ENCODE assay signal across 9 mouse cellular contexts in genomic region chr8:115618049-115618760, GRCm38 (mm10).
DNase-seq lines count a peak whose midpoint lies in the region; ATAC-seq and TF ChIP-seq lines count a peak whose summit lies in the region.
"Had no signal": no experiment of that assay in that cellular context is flagged by ENCODE, and none has a peak within 500 bp of the region (broad histone marks: within the 10 kb centered on the region; RNA-seq: fewer than 3 reads in every experiment).

No protein-coding gene starts in this region.

- no peak overlapping the region for H3K4me3 ChIP-seq in heart, embryonic 12.5 days
- no peak overlapping the region for H3K4me3 ChIP-seq in liver, embryonic 13.5 days (replicated peaks)
- H3K4me3 ChIP-seq in thymus, adult 2 months (ENCODE audit: control insufficient read depth, insufficient read depth, low read length) = no peak overlapping the region
- H3K4me3 ChIP-seq: embryonic facial prominence, embryonic 15.5 days had no signal

- ATAC-seq in heart, embryonic 12.5 days (ENCODE audit: insufficient number of reproducible peaks, low FRiP score) = no peak
- ATAC-seq in liver, embryonic 13.5 days (ENCODE audit: low read depth) = no peak

- H3K27ac ChIP-seq in heart, embryonic 12.5 days (ENCODE audit: poor library complexity, severe bottlenecking) = no peak overlapping the region
- H3K27ac ChIP-seq in liver, embryonic 13.5 days = no peak overlapping the region
- no peak overlapping the region for H3K27ac ChIP-seq in thymus, adult 2 months (ENCODE audit: control insufficient read depth, insufficient read depth, low read length)
- H3K27ac ChIP-seq: embryonic facial prominence, embryonic 15.5 days had no signal

- WGBS in heart, embryonic 12.5 days = 74% methylated on average over 13 of the region's 13 CpGs
- 31% methylated on average over 13 of the region's 13 CpGs for WGBS in liver, embryonic 13.5 days (ENCODE audit: insufficient replicate concordance)
- 7% methylated on average over 13 of the region's 13 CpGs for WGBS in thymus, adult 2 months

- H3K9ac ChIP-seq in heart, embryonic 12.5 days = no peak overlapping the region
- H3K9ac ChIP-seq in liver, embryonic 13.5 days = no peak overlapping the region
- H3K9ac ChIP-seq: embryonic facial prominence, embryonic 15.5 days had no signal

- peak; percentile 97 for DNase-seq in heart, adult 11 months
- DNase-seq in 3134 (ENCODE audit: extremely low read depth, insufficient read length, low spot score) = peak; percentile 55
- peak; percentile 49 for DNase-seq in c-Kit-positive CD71-negative TER-119-negative erythroid progenitor cells, embryonic 14.5 days (ENCODE audit: low read depth)
- DNase-seq in liver, embryonic 13.5 days = peak; percentile 6
- DNase-seq in thymus, adult 2 months = peak; percentile 75
- DNase-seq in testis, postnatal 10 days (ENCODE audit: low spot score) = no peak
- DNase-seq in neural tube, embryonic 10.5 days (ENCODE audit: extremely low spot score, low spot score) = no peak

- H3K4me2 ChIP-seq in heart, embryonic 12.5 days = no peak overlapping the region
- no peak overlapping the region for H3K4me2 ChIP-seq in liver, embryonic 13.5 days
- H3K4me2 ChIP-seq: embryonic facial prominence, embryonic 15.5 days had no signal

- no peaks in the 10 kb centered on the region for H3K4me1 ChIP-seq in heart, embryonic 12.5 days (replicated peaks)
- no peaks in the 10 kb centered on the region for H3K4me1 ChIP-seq in liver, embryonic 13.5 days (replicated peaks)
- peaks cover 3% of the 10 kb centered on the region; the same call in 1 of the 2 replicates for H3K4me1 ChIP-seq in thymus, adult 2 months (replicated peaks; ENCODE audit: control insufficient read depth, insufficient read depth, low read length)
- H3K4me1 ChIP-seq: embryonic facial prominence, embryonic 15.5 days had no signal

- TF ChIP-seq CTCF in thymus, adult 2 months (IDR thresholded peaks at IDR 0.05; ENCODE audit: borderline replicate concordance, control insufficient read depth, extremely low read depth, insufficient read depth, low read length, poor library complexity) = 0 out of 2 replicates have a peak, but pooled peaks have one; percentile 15

- no peak for TF ChIP-seq POLR2A in thymus, adult 2 months (IDR thresholded peaks at IDR 0.05; ENCODE audit: control insufficient read depth, extremely low read depth, insufficient read depth, low read length, poor library complexity)

- no peaks in the 10 kb centered on the region for H3K9me3 ChIP-seq in heart, embryonic 12.5 days (replicated peaks)
- H3K9me3 ChIP-seq in liver, embryonic 13.5 days (replicated peaks) = no peaks in the 10 kb centered on the region
- H3K9me3 ChIP-seq: embryonic facial prominence, embryonic 15.5 days had no signal

- no peaks in the 10 kb centered on the region for H3K36me3 ChIP-seq in heart, embryonic 12.5 days
- H3K36me3 ChIP-seq in liver, embryonic 13.5 days = no peaks in the 10 kb centered on the region
- no peaks in the 10 kb centered on the region for H3K36me3 ChIP-seq in thymus, adult 2 months (ENCODE audit: control insufficient read depth, insufficient read depth, low read length)
- H3K36me3 ChIP-seq: embryonic facial prominence, embryonic 15.5 days had no signal

- H3K27me3 ChIP-seq in heart, embryonic 12.5 days (replicated peaks) = no peaks in the 10 kb centered on the region
- H3K27me3 ChIP-seq in liver, embryonic 13.5 days = no peaks in the 10 kb centered on the region
- no peaks in the 10 kb centered on the region for H3K27me3 ChIP-seq in thymus, adult 2 months (ENCODE audit: control insufficient read depth, insufficient read depth, low read length)
- H3K27me3 ChIP-seq: embryonic facial prominence, embryonic 15.5 days had no signal

Comparison
In these comparisons a context has a peak if more than half of its experiments do, and no peak if none do; other contexts are left out.
1. DNase-seq: peak in heart, adult 11 months (single experiment), 3134 (single experiment), c-Kit-positive CD71-negative TER-119-negative erythroid progenitor cells, embryonic 14.5 days (single experiment), liver, embryonic 13.5 days (single experiment) and thymus, adult 2 months (single experiment); none in testis, postnatal 10 days (single experiment) and neural tube, embryonic 10.5 days (single experiment).